Comparison of ENCODE assay signal across 7 mouse cellular contexts in the genomic region with DNA sequence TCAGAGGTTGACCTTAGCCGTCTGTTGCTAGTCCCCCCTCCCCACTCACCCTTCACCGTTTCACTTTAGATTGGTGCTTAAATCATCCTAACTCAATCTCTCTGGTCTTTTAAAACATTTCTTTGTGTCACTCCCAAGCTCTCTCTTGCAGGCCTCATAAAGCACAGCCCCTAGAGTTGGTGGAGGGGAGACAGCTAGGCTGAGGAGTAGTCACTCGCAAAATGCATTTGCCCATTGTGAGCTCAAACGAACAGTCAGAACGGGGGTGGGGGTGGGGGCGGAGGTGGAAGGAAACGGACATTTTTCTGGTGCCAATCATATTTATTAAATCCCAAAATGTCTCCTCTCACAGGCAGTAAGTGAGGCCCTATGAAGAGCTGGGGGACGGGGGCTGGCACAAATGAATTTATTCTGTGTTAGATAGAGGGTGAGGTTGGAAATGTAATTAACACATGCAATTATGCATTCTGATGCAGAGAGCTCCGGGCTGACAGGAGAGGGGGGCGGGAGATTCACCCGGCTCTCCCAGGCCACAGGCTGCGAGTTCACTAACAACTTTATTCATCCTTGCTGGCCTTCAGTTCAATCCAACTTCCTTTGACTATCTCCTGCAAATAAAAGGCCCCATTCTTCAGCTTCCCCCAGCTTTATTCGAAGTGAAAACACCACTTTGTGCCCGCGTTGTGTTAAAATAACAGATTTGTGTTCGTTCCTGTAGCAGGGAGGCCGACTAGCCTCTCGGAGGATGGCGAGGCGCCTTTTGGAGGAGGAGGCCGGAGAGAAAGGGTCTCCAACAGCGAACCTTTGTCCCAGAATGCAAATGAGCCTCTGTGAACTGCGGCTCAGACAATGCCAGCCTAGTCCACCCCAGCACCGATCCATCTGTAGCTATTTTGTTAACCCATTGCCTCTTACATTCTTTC.
DNase-seq lines count a peak whose midpoint lies in the region; ATAC-seq and TF ChIP-seq lines count a peak whose summit lies in the region.

No protein-coding gene starts in this region.

- DNase-seq in brain, embryonic 14.5 days (ENCODE audit: low read depth): peak; percentile 96
- peak; percentile 70 for DNase-seq in embryonic facial prominence, embryonic 11.5 days (ENCODE audit: low spot score)
- DNase-seq in layer of hippocampus, adult 11-12 months (ENCODE audit: low spot score): peak; percentile 56
- peak; percentile 82 for DNase-seq in midbrain, postnatal 0 days (ENCODE audit: low spot score)
- DNase-seq in ovary, postnatal 10 days (ENCODE audit: low spot score): no peak
- no peak for DNase-seq in adrenal gland, adult 8-10 months
- no peak for DNase-seq in spleen, postnatal 4 days (ENCODE audit: low spot score in 2 of 2)

- no peak for TF ChIP-seq CTCF in brain, embryonic 14.5 days (IDR thresholded peaks at IDR 0.05; ENCODE audit: borderline replicate concordance, extremely low read depth, insufficient read depth, insufficient read length)
- no peak for TF ChIP-seq CTCF in midbrain, postnatal 0 days (IDR thresholded peaks at IDR 0.05)

- no peak overlapping the region for H3K4me3 ChIP-seq in embryonic facial prominence, embryonic 11.5 days (ENCODE audit: low read depth, low read length)
- H3K4me3 ChIP-seq in midbrain, postnatal 0 days (ENCODE audit: low read depth, low read length): no peak overlapping the region

- peak; percentile 74 for ATAC-seq in embryonic facial prominence, embryonic 11.5 days (replicated peaks; ENCODE audit: insufficient number of reproducible peaks, low FRiP score, low TSS enrichment, low read depth)
- ATAC-seq in midbrain, postnatal 0 days (ENCODE audit: low FRiP score): peak; percentile 79

- H3K4me2 ChIP-seq in embryonic facial prominence, embryonic 11.5 days (ENCODE audit: low read depth, low read length): no peak overlapping the region
- H3K4me2 ChIP-seq in midbrain, postnatal 0 days (ENCODE audit: low read depth, low read length, poor library complexity, severe bottlenecking): no peak overlapping the region

- H3K36me3 ChIP-seq in embryonic facial prominence, embryonic 11.5 days (replicated peaks; ENCODE audit: control insufficient read depth, insufficient read depth, low read depth, low read length): no peaks in the 10 kb centered on the region
- no peaks in the 10 kb centered on the region for H3K36me3 ChIP-seq in midbrain, postnatal 0 days (ENCODE audit: insufficient read depth, low read length)

- no peaks in the 10 kb centered on the region; the same call in 1 of the 2 replicates for H3K4me1 ChIP-seq in embryonic facial prominence, embryonic 11.5 days (ENCODE audit: control insufficient read depth, insufficient read depth, low read length)
- no peaks in the 10 kb centered on the region for H3K4me1 ChIP-seq in midbrain, postnatal 0 days (ENCODE audit: insufficient read depth, low read length)

- WGBS in embryonic facial prominence, embryonic 11.5 days: 7% methylated on average over 24 of the region's 24 CpGs
- WGBS in midbrain, postnatal 0 days: 21% methylated on average over 24 of the region's 24 CpGs

- no peak overlapping the region for H3K27ac ChIP-seq in embryonic facial prominence, embryonic 11.5 days (replicated peaks; ENCODE audit: low read depth, low read length)
- no peak overlapping the region for H3K27ac ChIP-seq in midbrain, postnatal 0 days (ENCODE audit: low read depth, low read length)

- peaks cover 2% of the 10 kb centered on the region; the same call in 1 of the 2 replicates for H3K27me3 ChIP-seq in embryonic facial prominence, embryonic 11.5 days (ENCODE audit: control insufficient read depth, insufficient read depth, low read length)
- peaks cover 4% of the 10 kb centered on the region; the same call in 1 of the 2 replicates for H3K27me3 ChIP-seq in midbrain, postnatal 0 days (ENCODE audit: insufficient read depth, low read length)

- 0 out of 2 replicates have a peak overlapping the region, but pooled peaks have one; percentile 18 for H3K9ac ChIP-seq in embryonic facial prominence, embryonic 11.5 days (replicated peaks; ENCODE audit: low read length)
- no peak overlapping the region for H3K9ac ChIP-seq in midbrain, postnatal 0 days (replicated peaks; ENCODE audit: low read length, poor library complexity, severe bottlenecking)

- no peak for TF ChIP-seq POLR2A in brain, embryonic 14.5 days (IDR thresholded peaks at IDR 0.05; ENCODE audit: borderline replicate concordance, extremely low read depth, insufficient read depth, insufficient read length, poor library complexity, severe bottlenecking)

- H3K9me3 ChIP-seq in embryonic facial prominence, embryonic 11.5 days (replicated peaks; ENCODE audit: control insufficient read depth, low read length): no peaks in the 10 kb centered on the region
- no peaks in the 10 kb centered on the region for H3K9me3 ChIP-seq in midbrain, postnatal 0 days (ENCODE audit: low read length)

Comparison
In these comparisons a context has a peak if more than half of its experiments do, and no peak if none do; other contexts are left out.
1. DNase-seq: peak in brain, embryonic 14.5 days (single experiment), embryonic facial prominence, embryonic 11.5 days (single experiment), layer of hippocampus, adult 11-12 months (single experiment) and midbrain, postnatal 0 days (single experiment); none in ovary, postnatal 10 days (single experiment), adrenal gland, adult 8-10 months (single experiment) and spleen, postnatal 4 days (0 of 2).